Mouse (Mus musculus): ENCODE results near the gene Scgb1b18.
"Not testable (repeated sequence)": the region's sequence is repeated elsewhere in the genome, so short reads cannot be mapped to it uniquely, and the experiment has no call there.

The Scgb1b18 gene

GRCm38 (mm10) chr7:33185268-33185667 lies at the start of gene Scgb1b18:
Gene Scgb1b18, plus strand, starts transcription at chr7:33185568.
- not testable (repeated sequence) for DNase-seq

GRCm38 (mm10) chr7:33173764-33174163 lies 11.6 kb upstream of the Scgb1b18 start, which contains the start of gene Scgb2b18:
Gene Scgb2b18, minus strand, starts transcription at chr7:33173864.
- not testable (repeated sequence) for DNase-seq

Data from right cerebral cortex, postnatal 25 days (tissue).